Mouse (Mus musculus): Measurements from ENCODE around the gene Amot. TPM values are rescaled to one million over a fixed set of nuclear protein-coding genes. Genes with fewer than 3 reads are reported as not detected.
A peak's percentile ranks its signal among the peaks of the same experiment; 100 is the strongest.

Amot gene
- polyA plus RNA-seq, 1 experiment = 37.2 TPM

- TF ChIP-seq POLR2A (IDR thresholded peaks at IDR 0.05; ENCODE audit: low read depth, low read length) = no peak
- no peak for TF ChIP-seq CTCF (IDR thresholded peaks at IDR 0.05; ENCODE audit: borderline replicate concordance, insufficient read depth, low read length)
- Histone ChIP-seq H3K27ac (ENCODE audit: insufficient read depth, low read length) (no peak overlapping the region), H3K4me1 (ENCODE audit: control insufficient read depth, insufficient read depth, low read length) (0 out of 2 replicates have a peak, but pooled peaks cover 2% of the 10 kb centered on the region), H3K4me3 (ENCODE audit: insufficient read depth, low read length) (no peak overlapping the region)
Measured at GRCm38 (mm10) chrX:145483486-145484055, 21.4 kb downstream of the Amot start.

- Histone ChIP-seq H3K4me3 (ENCODE audit: insufficient read depth, low read length) (no peak overlapping the region), H3K27ac (ENCODE audit: insufficient read depth, low read length) (no peak overlapping the region), H3K4me1 (ENCODE audit: control insufficient read depth, insufficient read depth, low read length) (0 out of 2 replicates have a peak, but pooled peaks cover 2% of the 10 kb centered on the region)
- TF ChIP-seq CTCF (IDR thresholded peaks at IDR 0.05; ENCODE audit: borderline replicate concordance, insufficient read depth, low read length) (no peak), POLR2A (IDR thresholded peaks at IDR 0.05; ENCODE audit: low read depth, low read length) (no peak)
Measured at GRCm38 (mm10) chrX:145482383-145482782, 22.6 kb downstream of the Amot start.

GRCm38 (mm10) chrX:145479942-145480341 is 25.0 kb downstream of the Amot start:
- Histone ChIP-seq H3K27ac (ENCODE audit: insufficient read depth, low read length) (no peak overlapping the region), H3K4me1 (ENCODE audit: control insufficient read depth, insufficient read depth, low read length) (0 out of 2 replicates have a peak, but pooled peaks cover 2% of the 10 kb centered on the region), H3K4me3 (ENCODE audit: insufficient read depth, low read length) (no peak overlapping the region)
- TF ChIP-seq POLR2A (IDR thresholded peaks at IDR 0.05; ENCODE audit: low read depth, low read length) = no peak
- TF ChIP-seq CTCF (IDR thresholded peaks at IDR 0.05; ENCODE audit: borderline replicate concordance, insufficient read depth, low read length) = no peak

GRCm38 (mm10) chrX:145477725-145478194 is 27.2 kb downstream of the Amot start:
- TF ChIP-seq POLR2A (IDR thresholded peaks at IDR 0.05; ENCODE audit: low read depth, low read length) (no peak), CTCF (IDR thresholded peaks at IDR 0.05; ENCODE audit: borderline replicate concordance, insufficient read depth, low read length) (no peak)
- Histone ChIP-seq H3K4me1 (ENCODE audit: control insufficient read depth, insufficient read depth, low read length) (no peaks in the 10 kb centered on the region), H3K4me3 (ENCODE audit: insufficient read depth, low read length) (no peak overlapping the region), H3K27ac (ENCODE audit: insufficient read depth, low read length) (no peak overlapping the region)

- Histone ChIP-seq H3K4me1 (ENCODE audit: control insufficient read depth, insufficient read depth, low read length) (no peaks in the 10 kb centered on the region), H3K4me3 (ENCODE audit: insufficient read depth, low read length) (no peak overlapping the region), H3K27ac (ENCODE audit: insufficient read depth, low read length) (no peak overlapping the region)
- TF ChIP-seq POLR2A (IDR thresholded peaks at IDR 0.05; ENCODE audit: low read depth, low read length) (no peak), CTCF (IDR thresholded peaks at IDR 0.05; ENCODE audit: borderline replicate concordance, insufficient read depth, low read length) (no peak)
Measured at GRCm38 (mm10) chrX:145477003-145477724, 27.8 kb downstream of the Amot start.

- H3K4me3 ChIP-seq (ENCODE audit: insufficient read depth, low read length) = no peak overlapping the region
- peak overlapping the region; percentile 77 for H3K27ac ChIP-seq (ENCODE audit: insufficient read depth, low read length)
- H3K4me1 ChIP-seq (ENCODE audit: control insufficient read depth, insufficient read depth, low read length) = peaks cover 2% of the 10 kb centered on the region; the same call in 1 of the 2 replicates
- TF ChIP-seq CTCF (IDR thresholded peaks at IDR 0.05; ENCODE audit: borderline replicate concordance, insufficient read depth, low read length) (no peak), POLR2A (IDR thresholded peaks at IDR 0.05; ENCODE audit: low read depth, low read length) (no peak)
Measured at GRCm38 (mm10) chrX:145468264-145468663, 36.7 kb downstream of the Amot start.

GRCm38 (mm10) chrX:145463524-145463923 is 41.5 kb downstream of the Amot start:
- Histone ChIP-seq H3K4me3 (ENCODE audit: insufficient read depth, low read length) (no peak overlapping the region), H3K4me1 (ENCODE audit: control insufficient read depth, insufficient read depth, low read length) (peaks cover 2% of the 10 kb centered on the region; the same call in 1 of the 2 replicates), H3K27ac (ENCODE audit: insufficient read depth, low read length) (no peak overlapping the region)
- TF ChIP-seq POLR2A (IDR thresholded peaks at IDR 0.05; ENCODE audit: low read depth, low read length) = no peak
- TF ChIP-seq CTCF (IDR thresholded peaks at IDR 0.05; ENCODE audit: borderline replicate concordance, insufficient read depth, low read length) = no peak

GRCm38 (mm10) chrX:145461339-145461738 is 43.6 kb downstream of the Amot start:
- no peak overlapping the region; the same call in 1 of the 2 replicates for H3K27ac ChIP-seq (ENCODE audit: insufficient read depth, low read length)
- H3K4me3 ChIP-seq (ENCODE audit: insufficient read depth, low read length) = no peak overlapping the region
- no peak for TF ChIP-seq POLR2A (IDR thresholded peaks at IDR 0.05; ENCODE audit: low read depth, low read length)
- no peak for TF ChIP-seq CTCF (IDR thresholded peaks at IDR 0.05; ENCODE audit: borderline replicate concordance, insufficient read depth, low read length)
- H3K4me1 ChIP-seq (ENCODE audit: control insufficient read depth, insufficient read depth, low read length) = no peaks in the 10 kb centered on the region; the same call in 1 of the 2 replicates

GRCm38 (mm10) chrX:145456251-145456650 is 48.7 kb downstream of the Amot start:
- H3K4me3 ChIP-seq (ENCODE audit: insufficient read depth, low read length) = no peak overlapping the region
- TF ChIP-seq CTCF (IDR thresholded peaks at IDR 0.05; ENCODE audit: borderline replicate concordance, insufficient read depth, low read length) (no peak), POLR2A (IDR thresholded peaks at IDR 0.05; ENCODE audit: low read depth, low read length) (no peak)
- H3K4me1 ChIP-seq (ENCODE audit: control insufficient read depth, insufficient read depth, low read length) = no peaks in the 10 kb centered on the region
- H3K27ac ChIP-seq (ENCODE audit: insufficient read depth, low read length) = no peak overlapping the region

GRCm38 (mm10) chrX:145455629-145456028 is 49.4 kb downstream of the Amot start:
- H3K4me3 ChIP-seq (ENCODE audit: insufficient read depth, low read length) = no peak overlapping the region
- no peak for TF ChIP-seq POLR2A (IDR thresholded peaks at IDR 0.05; ENCODE audit: low read depth, low read length)
- TF ChIP-seq CTCF (IDR thresholded peaks at IDR 0.05; ENCODE audit: borderline replicate concordance, insufficient read depth, low read length) = no peak
- H3K4me1 ChIP-seq (ENCODE audit: control insufficient read depth, insufficient read depth, low read length) = no peaks in the 10 kb centered on the region
- H3K27ac ChIP-seq (ENCODE audit: insufficient read depth, low read length) = no peak overlapping the region
